Mouse (Mus musculus): Measurements from ENCODE around the gene Dennd2a.

Dennd2a gene

GRCm38 (mm10) chr6:39540563-39540962, 17.1 kb downstream of the Dennd2a start:
- POLR2A ChIA-PET: interaction anchor here (0.7 to 4.0 kb wide), 21 partner anchors 9 to 270 kb away, joined by 3 to 30 read pairs (median 5); partner anchors contain the start of genes Adck2 (in 2 of the 4), Dennd2a (in 2 of the 4) and Mrps33 (in 1 of the 4)
- CTCF ChIA-PET: interaction anchor here in 3 of 4 experiments (0.7 to 1.4 kb wide), 4 partner anchors 22 to 124 kb away, joined by 3 to 5 read pairs (median 4); no protein-coding TSS in a partner anchor

GRCm38 (mm10) chr6:39539679-39540155, 17.9 kb downstream of the Dennd2a start:
- ChIA-PET POLR2A (interaction anchor here (0.6 to 4.0 kb wide), 27 partner anchors 10 to 283 kb away, joined by 3 to 30 read pairs (median 5); partner anchors contain the start of genes Adck2 (in 2 of the 4), Dennd2a (in 2 of the 4) and Mrps33 (in 1 of the 4)), CTCF (interaction anchor here in 3 of 4 experiments (0.7 to 1.4 kb wide), 4 partner anchors 23 to 123 kb away, joined by 3 to 5 read pairs (median 4); no protein-coding TSS in a partner anchor)

- CTCF ChIA-PET: interaction anchor here in 1 of 4 experiments (0.8 kb wide), 1 partner anchor 73 kb away, joined by 3 read pairs; no protein-coding TSS in a partner anchor
- POLR2A ChIA-PET: interaction anchor here in 2 of 4 experiments (0.6 to 4.0 kb wide), 11 partner anchors 9 to 244 kb away, joined by 3 to 30 read pairs (median 3); partner anchors contain the start of gene Dennd2a (in 1 of the 2)
Observed at GRCm38 (mm10) chr6:39538227-39538626, 19.4 kb downstream of the Dennd2a start.

- CTCF ChIA-PET: interaction anchor here in 2 of 4 experiments (0.7 kb wide), 2 partner anchors 25 to 26 kb away, joined by 3 to 6 read pairs; no protein-coding TSS in a partner anchor
- POLR2A ChIA-PET: interaction anchor here in 2 of 4 experiments (0.7 to 4.0 kb wide), 4 partner anchors 8 to 11 kb away, joined by 3 to 30 read pairs (median 6); no protein-coding TSS in a partner anchor
Observed at GRCm38 (mm10) chr6:39537276-39537675, 20.4 kb downstream of the Dennd2a start.

GRCm38 (mm10) chr6:39536621-39537020, 21.0 kb downstream of the Dennd2a start:
- POLR2A ChIA-PET: interaction anchor here in 1 of 4 experiments (0.6 kb wide), 1 partner anchor 175 kb away, joined by 3 read pairs; no protein-coding TSS in a partner anchor
- CTCF ChIA-PET: no interaction called here

GRCm38 (mm10) chr6:39534944-39535343, 22.7 kb downstream of the Dennd2a start:
- POLR2A ChIA-PET: interaction anchor here in 3 of 4 experiments (0.8 to 1.8 kb wide), 10 partner anchors 8 to 72 kb away, joined by 3 to 8 read pairs (median 3); partner anchors contain the start of gene Dennd2a (in 2 of the 3)
- CTCF ChIA-PET: interaction anchor here in 1 of 4 experiments (0.5 kb wide), 1 partner anchor 46 kb away, joined by 3 read pairs; no protein-coding TSS in a partner anchor

GRCm38 (mm10) chr6:39528671-39529535, 28.8 kb downstream of the Dennd2a start:
- CTCF ChIA-PET: interaction anchor here in 3 of 4 experiments (0.6 to 1.3 kb wide), 4 partner anchors 28 to 282 kb away, joined by 3 to 13 read pairs (median 3); partner anchors contain the start of gene Mrps33 (in 1 of the 3)

GRCm38 (mm10) chr6:39527811-39528210, 29.9 kb downstream of the Dennd2a start:
- ChIA-PET CTCF (interaction anchor here in 3 of 4 experiments (0.6 to 1.3 kb wide), 4 partner anchors 26 to 283 kb away, joined by 3 read pairs; partner anchors contain the start of gene Mrps33 (in 1 of the 3)), POLR2A (interaction anchor here in 3 of 4 experiments (0.6 to 4.9 kb wide), 29 partner anchors 8 to 977 kb away, joined by 3 to 30 read pairs (median 4); partner anchors contain the start of genes Dennd2a (in 2 of the 3), Adck2 (in 1 of the 3), Luc7l2 (in 1 of the 3) and Mkrn1 (in 1 of the 3))

More at GRCm38 (mm10) chr6:39528671-39529535, 28.8 kb downstream of the Dennd2a start:
- POLR2A ChIA-PET: interaction anchor here in 3 of 4 experiments (0.7 to 4.9 kb wide), 22 partner anchors 9 to 978 kb away, joined by 3 to 30 read pairs (median 4); partner anchors contain the start of genes Dennd2a (in 1 of the 3) and Luc7l2 (in 1 of the 3)

GRCm38 (mm10) chr6:39527337-39527784, 30.3 kb downstream of the Dennd2a start:
- CTCF ChIA-PET: interaction anchor here in 3 of 4 experiments (0.5 to 1.3 kb wide), 6 partner anchors 27 to 1104 kb away, joined by 3 to 5 read pairs (median 3); partner anchors contain the start of gene Mrps33 (in 1 of the 3)
- POLR2A ChIA-PET: interaction anchor here in 3 of 4 experiments (0.5 to 4.9 kb wide), 26 partner anchors 8 to 720 kb away, joined by 3 to 30 read pairs (median 4); partner anchors contain the start of genes Dennd2a (in 2 of the 3), Adck2 (in 1 of the 3) and Mkrn1 (in 1 of the 3)

- CTCF ChIA-PET: interaction anchor here (0.5 to 1.6 kb wide), 6 partner anchors 27 to 1104 kb away, joined by 3 to 5 read pairs (median 4); no protein-coding TSS in a partner anchor
- POLR2A ChIA-PET: interaction anchor here in 3 of 4 experiments (0.5 to 4.9 kb wide), 23 partner anchors 9 to 720 kb away, joined by 3 to 30 read pairs (median 4); partner anchors contain the start of genes Dennd2a (in 2 of the 3), Adck2 (in 1 of the 3) and Mkrn1 (in 1 of the 3)
Observed at GRCm38 (mm10) chr6:39526797-39527196, 30.9 kb downstream of the Dennd2a start.

- ChIA-PET CTCF (interaction anchor here in 1 of 4 experiments (0.7 to 1.0 kb wide), 2 partner anchors 12 to 55 kb away, joined by 3 read pairs; no protein-coding TSS in a partner anchor), POLR2A (interaction anchor here in 3 of 4 experiments (0.5 to 2.3 kb wide), 15 partner anchors 8 to 1090 kb away, joined by 3 to 10 read pairs (median 3); partner anchors contain the start of gene Dennd2a (in 2 of the 3))
Observed at GRCm38 (mm10) chr6:39523161-39523560, 34.5 kb downstream of the Dennd2a start.

GRCm38 (mm10) chr6:39522425-39522824, 35.2 kb downstream of the Dennd2a start:
- POLR2A ChIA-PET: interaction anchor here in 3 of 4 experiments (0.6 to 1.7 kb wide), 11 partner anchors 10 to 1090 kb away, joined by 3 to 10 read pairs (median 3); partner anchors contain the start of gene Dennd2a (in 1 of the 3)
- CTCF ChIA-PET: interaction anchor here in 1 of 4 experiments (1.0 kb wide), 1 partner anchor 11 kb away, joined by 3 read pairs; no protein-coding TSS in a partner anchor

- CTCF ChIA-PET: no interaction called here
- POLR2A ChIA-PET: interaction anchor here in 2 of 4 experiments (1.1 to 1.2 kb wide), 2 partner anchors 12 to 33 kb away, joined by 3 read pairs; no protein-coding TSS in a partner anchor
Observed at GRCm38 (mm10) chr6:39515739-39516131, 41.9 kb downstream of the Dennd2a start.

GRCm38 (mm10) chr6:39515040-39515738, 42.5 kb downstream of the Dennd2a start:
- ChIA-PET CTCF (interaction anchor here in 1 of 4 experiments (0.7 kb wide), 1 partner anchor 281 kb away, joined by 3 read pairs; no protein-coding TSS in a partner anchor), POLR2A (interaction anchor here in 3 of 4 experiments (0.7 to 1.6 kb wide), 9 partner anchors 8 to 267 kb away, joined by 3 to 5 read pairs (median 3); partner anchors contain the start of gene Dennd2a (in 1 of the 3))

- POLR2A ChIA-PET: interaction anchor here in 2 of 4 experiments (0.9 to 1.6 kb wide), 4 partner anchors 8 to 41 kb away, joined by 3 to 6 read pairs (median 4); no protein-coding TSS in a partner anchor
- CTCF ChIA-PET: interaction anchor here in 1 of 4 experiments (0.7 kb wide), 1 partner anchor 20 kb away, joined by 3 read pairs; no protein-coding TSS in a partner anchor
Observed at GRCm38 (mm10) chr6:39503476-39503875, 54.2 kb downstream of the Dennd2a start.

GRCm38 (mm10) chr6:39497165-39497564, 60.5 kb downstream of the Dennd2a start:
- POLR2A ChIA-PET: interaction anchor here in 1 of 4 experiments (0.8 kb wide), 1 partner anchor 11 kb away, joined by 3 read pairs; no protein-coding TSS in a partner anchor
- CTCF ChIA-PET: no interaction called here

All from embryonic stem cell, embryonic (primary cell).